Mouse (Mus musculus): ENCODE measurements at regions not wholly inside any gene's neighbourhood (a gene's known extent, or its start where the extent isn't known, plus 50 kb on each side); places are given as distances from the start of the nearest gene placed in this dataset.

DNA sequence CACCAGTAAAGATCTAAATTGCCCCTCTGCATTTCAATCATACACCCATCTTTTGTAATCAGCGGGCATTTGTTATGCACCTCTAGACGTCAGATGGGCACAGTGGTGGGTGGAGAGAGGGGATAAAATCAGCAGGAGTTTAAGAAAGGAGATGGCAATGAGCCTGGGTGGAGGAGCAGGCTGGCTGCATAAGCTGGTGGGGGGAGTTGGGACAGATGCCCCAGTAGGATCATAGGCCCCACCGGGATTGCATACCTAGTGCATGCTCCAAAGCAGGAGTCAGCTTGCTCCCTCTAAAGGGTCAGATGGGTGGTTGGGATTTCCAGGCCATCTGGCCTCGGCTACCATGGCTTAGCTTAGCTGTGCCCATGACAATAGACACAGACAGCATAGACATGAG, 273.2 kb downstream of the Med10 start:
- TF ChIP-seq CTCF (IDR thresholded peaks at IDR 0.05; ENCODE audit: low read depth, low read length): no peak
- TF ChIP-seq POLR2A (IDR thresholded peaks at IDR 0.05; ENCODE audit: borderline replicate concordance, low read depth, low read length): no peak
